Mouse (Mus musculus) neural tube, embryonic 11.5 days (tissue): Measurements from ENCODE around the gene Stum. TPM values are rescaled to one million over a fixed set of nuclear protein-coding genes. Genes with fewer than 3 reads are reported as not detected.

Source experiments
- ATAC-seq: fragments of 200-750 bp; cut with Nextera tagmentation; 2 replicates; pipeline ENCODE4 v1.8.0; 2017; ENCODE audit warnings: moderate number of reproducible peaks, mild to moderate bottlenecking, moderate TSS enrichment, moderate library complexity; ENCODE audit not compliant: insufficient read depth, low FRiP score, low TSS enrichment
- DNase-seq: peaks from one replicate; pipeline ENCODE4 v3.0.0-alpha.2; 2015; ENCODE audit warnings: low spot score
- H3K27ac ChIP-seq: fragments of 300-500 bp; sonication (generic); 2 replicates; pipeline ENCODE4 v1.5.1; 2014; ENCODE audit warnings: low read depth, mild to moderate bottlenecking, low read length
- H3K27me3 ChIP-seq: fragments of 300-500 bp; sonication (generic); 2 replicates; pipeline ENCODE4 v1.6.1; 2014; ENCODE audit warnings: mild to moderate bottlenecking, low read length, mixed read lengths; ENCODE audit not compliant: control insufficient read depth, insufficient read depth
- H3K36me3 ChIP-seq: fragments of 300-500 bp; sonication (generic); 2 replicates; pipeline ENCODE4 v1.6.1; 2014; ENCODE audit warnings: mild to moderate bottlenecking, low read length, moderate library complexity, mixed read lengths; ENCODE audit not compliant: control insufficient read depth, insufficient read depth
- H3K4me1 ChIP-seq: fragments of 300-500 bp; sonication (generic); 2 replicates; pipeline ENCODE4 v1.6.1; 2014; ENCODE audit warnings: low read length, mixed read lengths; ENCODE audit not compliant: control insufficient read depth, insufficient read depth
- H3K4me2 ChIP-seq: fragments of 300-500 bp; sonication (generic); 2 replicates; pipeline ENCODE4 v1.6.1; 2014; ENCODE audit warnings: low read depth, mild to moderate bottlenecking, moderate library complexity
- H3K4me3 ChIP-seq: fragments of 300-500 bp; sonication (generic); 2 replicates; pipeline ENCODE4 v1.5.1; 2014; ENCODE audit warnings: low read depth, low read length
- H3K9ac ChIP-seq: fragments of 300-500 bp; sonication (generic); 2 replicates; pipeline ENCODE4 v1.6.1; 2014; ENCODE audit warnings: mild to moderate bottlenecking, low read length
- H3K9me3 ChIP-seq: fragments of 300-500 bp; sonication (generic); 2 replicates; pipeline ENCODE4 v1.6.1; 2016; ENCODE audit warnings: low read length; ENCODE audit not compliant: control insufficient read depth
- WGBS: fragments of 180-500 bp; shearing (Covaris S2); extraction: QIAGEN DNeasy Blood & Tissue Kit; methylation state at CpG from one replicate; pipeline ENCODE4 v1.1.7; 2014; 5-methylcytosine and 5-hydroxymethylcytosine counted together
- polyA plus RNA-seq: library from polyadenylated mRNA; unstranded; fragments of >200 nt; fragmentation: Nextera tagmentation; extraction: Ambion mirVana; gene quantifications from 2 replicates; pipeline ENCODE4 v1.2.1, GENCODE M21; 2014

The Stum gene
- polyA plus RNA-seq, 1 experiment from 2014 or later = 2.5 TPM

DNA sequence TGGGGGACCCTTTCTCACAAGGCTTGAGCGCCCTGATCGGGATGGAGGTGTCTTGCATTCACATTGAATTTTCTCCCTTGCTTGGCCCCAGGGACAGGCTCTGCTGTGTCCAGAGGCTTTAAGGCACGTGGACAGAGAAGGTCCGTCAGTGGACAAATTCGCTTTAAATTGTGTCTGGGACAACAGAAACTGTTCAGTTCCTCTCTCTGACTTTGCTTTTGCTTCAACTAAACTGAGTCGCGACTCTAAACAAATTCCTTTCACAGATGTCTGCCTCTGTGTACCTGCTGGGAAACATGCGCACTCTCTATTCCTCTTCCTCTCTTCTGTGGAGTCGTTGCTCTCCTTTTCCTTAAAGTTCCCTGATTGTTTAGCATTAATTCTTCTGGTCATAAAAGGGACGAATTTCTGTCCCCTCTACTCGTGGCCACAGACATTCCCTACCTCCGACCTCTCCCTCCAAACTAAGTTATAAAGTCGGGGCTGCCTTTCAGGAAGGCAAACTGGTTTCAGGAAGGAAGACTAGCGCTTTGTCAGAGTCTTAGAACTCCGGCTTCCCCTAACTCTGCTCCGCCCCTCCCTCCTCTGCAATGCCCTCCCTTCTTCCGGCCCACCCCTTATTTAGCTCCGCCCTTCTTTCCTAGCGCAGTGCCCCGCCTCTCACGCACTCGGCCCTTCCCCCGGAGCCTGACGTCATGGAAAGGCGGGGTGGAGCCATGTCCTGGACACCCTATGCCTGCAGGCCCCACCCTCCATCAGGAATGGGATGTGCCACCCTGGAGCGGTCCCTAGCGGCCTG is 96.2 kb downstream of the Stum start:
- Histone ChIP-seq H3K4me2 (peak overlapping the region; percentile 59), H3K9ac (peak overlapping the region; percentile 62), H3K4me1 (no peaks in the 10 kb centered on the region), H3K27me3 (no peaks in the 10 kb centered on the region), H3K4me3 (peak overlapping the region; percentile 39), H3K36me3 (no peaks in the 10 kb centered on the region), H3K27ac (0 out of 2 replicates have a peak overlapping the region, but pooled peaks have one; percentile 23), H3K9me3 (no peaks in the 10 kb centered on the region)
- DNase-seq (peak; percentile 99), ATAC-seq (peak; percentile 98)
- 2% methylated on average over 27 of the region's 27 CpGs for WGBS

- 90% methylated on average over 6 of the region's 6 CpGs for WGBS
Measured at GRCm38 (mm10) chr1:180385308-180385707, 98.0 kb downstream of the Stum start.

DNA sequence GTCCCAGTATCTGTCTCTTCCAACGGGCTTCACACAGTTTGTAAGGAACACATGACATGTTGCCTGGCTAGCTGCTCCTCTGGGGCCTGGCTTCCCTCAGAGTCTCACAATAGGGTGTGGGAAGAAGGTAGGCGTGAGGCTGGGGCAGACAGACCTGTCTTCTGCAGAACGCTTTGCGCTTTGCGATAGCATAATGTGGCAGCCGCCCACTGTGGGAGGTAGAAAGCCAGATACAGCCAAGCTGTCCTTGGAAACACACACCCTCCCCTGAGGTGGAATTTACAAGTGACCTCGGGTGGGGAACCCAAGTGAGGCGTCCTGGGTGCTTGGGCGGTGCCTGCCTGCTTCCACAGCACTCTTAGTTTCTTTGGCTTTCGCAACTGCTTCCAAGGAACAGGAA is 98.8 kb downstream of the Stum start:
- Histone ChIP-seq H3K36me3 (no peaks in the 10 kb centered on the region), H3K4me1 (no peaks in the 10 kb centered on the region), H3K27me3 (no peaks in the 10 kb centered on the region), H3K4me2 (no peak overlapping the region), H3K27ac (no peak overlapping the region), H3K9ac (no peak overlapping the region), H3K9me3 (no peaks in the 10 kb centered on the region), H3K4me3 (no peak overlapping the region)
- DNase-seq (no peak), ATAC-seq (no peak)
- 72% methylated on average over 10 of the region's 10 CpGs for WGBS

More at GRCm38 (mm10) chr1:180385308-180385707, 98.0 kb downstream of the Stum start:
- Histone ChIP-seq H3K27me3 (no peaks in the 10 kb centered on the region), H3K9ac (no peak overlapping the region), H3K4me2 (no peak overlapping the region), H3K36me3 (no peaks in the 10 kb centered on the region), H3K9me3 (no peaks in the 10 kb centered on the region), H3K4me3 (no peak overlapping the region), H3K27ac (no peak overlapping the region), H3K4me1 (no peaks in the 10 kb centered on the region)
- ATAC-seq = no peak
- no peak for DNase-seq

DNA sequence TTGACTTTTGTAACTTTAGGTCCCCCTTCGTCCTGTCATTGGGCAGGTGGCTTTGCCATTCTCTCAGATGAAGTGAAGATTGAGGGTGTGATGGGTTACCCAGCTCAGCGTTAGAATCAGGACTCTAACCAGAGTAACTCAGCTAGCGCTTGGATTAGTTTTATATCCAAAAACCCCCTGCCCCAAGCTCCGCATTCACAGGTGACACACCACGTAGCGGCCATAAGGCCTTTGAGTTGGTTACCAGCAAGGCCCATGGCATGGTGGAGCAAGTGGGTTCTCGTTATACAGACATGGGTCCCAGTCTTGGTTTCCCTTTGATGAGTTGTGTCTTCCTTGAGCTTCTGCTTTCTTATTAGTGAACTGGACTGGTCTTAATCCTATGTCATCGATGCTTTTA is 99.4 kb downstream of the Stum start:
- ATAC-seq (no peak), DNase-seq (no peak)
- Histone ChIP-seq H3K36me3 (no peaks in the 10 kb centered on the region), H3K9me3 (no peaks in the 10 kb centered on the region), H3K4me3 (no peak overlapping the region), H3K27ac (no peak overlapping the region), H3K27me3 (no peaks in the 10 kb centered on the region), H3K9ac (no peak overlapping the region), H3K4me2 (no peak overlapping the region), H3K4me1 (no peaks in the 10 kb centered on the region)
- WGBS = 94% methylated on average over 8 of the region's 8 CpGs

Other genes with a start within 250 kb of the Stum start
- gene Psen2, start 220.1 kb downstream of the Stum start, polyA plus RNA-seq = 6.4 and 7.5 TPM in 2 replicates
- 2.6 and 2.8 TPM in 2 replicates for gene Itpkb, start 153.0 kb downstream of the Stum start, polyA plus RNA-seq
- gene Parp1, start 85.4 kb upstream of the Stum start, polyA plus RNA-seq = 208 and 223 TPM in 2 replicates
- gene Lin9, start 157.6 kb upstream of the Stum start, polyA plus RNA-seq = 21.3 and 22.2 TPM in 2 replicates
- 0.09 and 0.27 TPM in 2 replicates for gene Mixl1, start 213.5 kb upstream of the Stum start, polyA plus RNA-seq
- gene Acbd3, start 242.5 kb upstream of the Stum start, polyA plus RNA-seq = 23.1 and 24.6 TPM in 2 replicates